Mouse (Mus musculus) ES-Bruce4 (cell line): ENCODE data around the gene Dr1. TPM values are rescaled to one million over a fixed set of nuclear protein-coding genes. Genes with fewer than 3 reads are reported as not detected.
A peak's percentile ranks its signal among the peaks of the same experiment; 100 is the strongest.
"Not testable (repeated sequence)": the region's sequence is repeated elsewhere in the genome, so short reads cannot be mapped to it uniquely, and the experiment has no call there.

Experiments
- H3K27ac ChIP-seq: 2 replicates; pipeline ENCODE4 v1.5.1; 2012; ENCODE audit warnings: low read length, inconsistent platforms; ENCODE audit not compliant: insufficient read depth
- H3K27me3 ChIP-seq: 2 replicates; pipeline ENCODE4 v1.6.1; 2012; ENCODE audit warnings: mild to moderate bottlenecking, low read length, inconsistent platforms; ENCODE audit not compliant: control insufficient read depth, poor library complexity, insufficient read depth, severe bottlenecking
- H3K36me3 ChIP-seq: 2 replicates; pipeline ENCODE4 v1.6.1; 2012; ENCODE audit warnings: inconsistent platforms, mild to moderate bottlenecking, low read length, moderate library complexity; ENCODE audit not compliant: control insufficient read depth, poor library complexity, insufficient read depth, severe bottlenecking
- H3K4me1 ChIP-seq: one replicate; pipeline ENCODE4 v1.8.1; 2011; ENCODE audit warnings: low read length; ENCODE audit not compliant: control insufficient read depth, insufficient read depth
- H3K4me3 ChIP-seq: 2 replicates; pipeline ENCODE4 v1.5.1; 2011; ENCODE audit warnings: low read depth, mild to moderate bottlenecking, low read length
- H3K9ac ChIP-seq: 2 replicates; pipeline ENCODE4 v1.6.1; 2012; ENCODE audit warnings: low read depth, mild to moderate bottlenecking, inconsistent platforms; ENCODE audit not compliant: poor library complexity, severe bottlenecking
- H3K9me3 ChIP-seq: replicated peaks from 2 replicates; pipeline ENCODE4 v1.6.1; 2012; ENCODE audit warnings: mild to moderate bottlenecking, low read length, inconsistent platforms; ENCODE audit not compliant: control insufficient read depth, poor library complexity, insufficient read depth, severe bottlenecking
- CTCF ChIP-seq: IDR thresholded peaks from one replicate; pipeline ENCODE4 v1.8.1; 2011; ENCODE audit warnings: low read depth, low read length
- EP300 ChIP-seq: IDR thresholded peaks from 2 replicates; pipeline ENCODE4 v1.6.1; 2011; ENCODE audit warnings: low read depth, low read length; ENCODE audit not compliant: insufficient read depth
- POLR2A ChIP-seq: IDR thresholded peaks from one replicate; pipeline ENCODE4 v1.8.1; 2011; ENCODE audit warnings: low read length; ENCODE audit not compliant: insufficient read depth
- polyA plus RNA-seq: library from polyadenylated mRNA; stranded (reverse); fragments of >200 nt; gene quantifications from 2 replicates; pipeline ENCODE4 v1.2.4, GENCODE M21; 2011; ENCODE audit warnings: low read depth; ENCODE audit not compliant: missing spikeins, insufficient read depth, insufficient read length

Gene Dr1
- polyA plus RNA-seq, 1 experiment = 44.7 TPM

DNA sequence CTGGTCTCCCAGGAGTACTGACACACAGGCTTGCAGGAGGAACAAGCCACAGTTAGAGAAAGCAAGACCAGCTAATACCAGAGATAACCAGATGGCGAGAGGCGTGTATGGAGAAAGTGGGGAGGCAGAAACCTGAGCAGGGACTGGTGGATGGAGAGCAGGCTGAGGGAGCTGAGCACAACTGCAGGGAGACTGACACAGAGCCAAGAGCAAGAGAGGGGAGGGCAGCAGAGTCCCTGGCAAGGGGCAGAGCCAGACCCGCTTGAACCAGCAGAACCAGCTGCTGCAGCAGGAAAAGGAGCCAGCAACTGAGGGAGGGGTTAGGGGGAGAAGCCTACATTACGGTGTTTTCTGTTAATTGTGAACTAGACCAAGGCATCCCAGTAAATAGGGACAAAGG lies 6.0 kb upstream of the Dr1 start:
- Histone ChIP-seq H3K4me3 (no peak overlapping the region), H3K4me1 (no peaks in the 10 kb centered on the region), H3K27ac (no peak overlapping the region), H3K9ac (peak overlapping the region; percentile 28; the same call in 1 of the 2 replicates), H3K36me3 (no peaks in the 10 kb centered on the region), H3K27me3 (no peaks in the 10 kb centered on the region), H3K9me3 (no peaks in the 10 kb centered on the region)
- TF ChIP-seq CTCF (no peak), POLR2A (no peak), EP300 (no peak)

- H3K4me1 ChIP-seq, H3K36me3 ChIP-seq, H3K27me3 ChIP-seq, H3K9ac ChIP-seq, H3K27ac ChIP-seq, H3K4me3 ChIP-seq, H3K9me3 ChIP-seq: not testable (repeated sequence)
Measured at GRCm38 (mm10) chr5:108263785-108264184, 4.9 kb upstream of the Dr1 start.

DNA sequence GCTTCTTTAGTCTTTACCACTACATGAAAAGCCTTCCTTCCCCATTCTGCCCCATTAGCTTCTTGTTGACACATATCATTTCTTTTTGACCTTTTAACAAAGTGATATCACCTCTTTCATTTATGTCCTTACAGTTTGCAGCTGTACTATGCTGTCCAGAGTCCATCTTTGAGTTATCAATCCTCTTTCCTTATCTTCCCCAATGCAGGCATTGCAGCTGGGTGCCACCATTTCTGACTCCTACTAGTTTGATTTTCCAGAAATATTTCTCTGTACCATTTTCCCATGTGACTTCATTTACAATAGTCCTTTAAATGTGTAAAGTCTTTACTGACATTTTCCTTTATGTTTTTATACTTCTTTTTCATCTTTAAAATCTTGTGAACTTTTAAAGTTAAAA lies 1.7 kb upstream of the Dr1 start:
- no peaks in the 10 kb centered on the region for H3K9me3 ChIP-seq
- H3K36me3 ChIP-seq = peaks cover 5% of the 10 kb centered on the region
- H3K27ac ChIP-seq = no peak overlapping the region
- H3K27me3 ChIP-seq = no peaks in the 10 kb centered on the region
- TF ChIP-seq EP300 (no peak), CTCF (no peak)
- no peak overlapping the region for H3K4me3 ChIP-seq
- no peak overlapping the region for H3K9ac ChIP-seq
- peaks cover 2% of the 10 kb centered on the region for H3K4me1 ChIP-seq

DNA sequence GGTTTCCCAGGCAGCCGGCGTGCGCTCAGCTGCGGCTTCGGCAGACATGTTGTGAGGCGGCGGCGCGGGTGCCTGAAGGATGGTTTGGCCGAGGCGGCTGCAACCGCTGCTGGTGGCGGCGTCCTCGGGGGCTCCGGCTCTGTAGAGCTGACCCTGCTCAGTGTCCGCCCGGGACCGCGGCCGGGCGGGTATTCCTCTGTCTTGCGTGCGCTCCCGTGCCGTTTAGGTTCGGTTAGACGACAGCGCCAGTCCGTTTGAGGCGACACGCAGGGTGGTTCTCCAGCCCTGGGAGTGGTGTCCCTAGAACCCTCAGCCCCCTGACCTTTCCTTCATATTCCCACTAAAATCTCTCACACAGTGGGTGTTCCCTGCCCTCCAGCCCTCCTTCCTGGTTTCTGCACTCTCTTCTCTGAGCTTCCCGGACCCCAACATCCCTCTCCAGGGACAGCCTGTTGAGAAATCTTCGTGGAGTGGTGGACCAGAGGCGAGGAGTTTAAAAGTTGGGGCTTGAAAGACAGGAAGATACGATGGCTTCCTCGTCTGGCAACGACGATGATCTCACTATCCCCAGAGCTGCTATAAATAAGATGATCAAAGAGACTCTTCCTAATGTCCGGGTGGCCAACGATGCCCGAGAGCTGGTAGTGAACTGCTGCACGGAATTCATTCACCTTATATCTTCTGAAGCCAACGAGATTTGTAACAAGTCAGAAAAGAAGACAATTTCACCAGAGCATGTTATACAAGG lies 540 bp downstream of the Dr1 start:
- Histone ChIP-seq H3K9me3 (no peaks in the 10 kb centered on the region; the same call in 1 of the 2 replicates), H3K4me1 (peaks cover 2% of the 10 kb centered on the region), H3K9ac (peak overlapping the region; percentile 91), H3K27me3 (no peaks in the 10 kb centered on the region), H3K36me3 (peaks cover 13% of the 10 kb centered on the region), H3K4me3 (peak overlapping the region; percentile 85), H3K27ac (no peak overlapping the region; the same call in 1 of the 2 replicates)
- no peak for TF ChIP-seq EP300
- no peak for TF ChIP-seq POLR2A
- TF ChIP-seq CTCF = no peak

- peak overlapping the region; percentile 85 for H3K4me3 ChIP-seq
- peak overlapping the region; percentile 91 for H3K9ac ChIP-seq
- peaks cover 13% of the 10 kb centered on the region for H3K36me3 ChIP-seq
- no peaks in the 10 kb centered on the region for H3K27me3 ChIP-seq
- no peaks in the 10 kb centered on the region; the same call in 1 of the 2 replicates for H3K9me3 ChIP-seq
- H3K4me1 ChIP-seq = peaks cover 2% of the 10 kb centered on the region
- TF ChIP-seq CTCF (no peak), EP300 (no peak), POLR2A (no peak)
- no peak overlapping the region for H3K27ac ChIP-seq
Measured at GRCm38 (mm10) chr5:108269811-108270151, 1.1 kb downstream of the Dr1 start.

DNA sequence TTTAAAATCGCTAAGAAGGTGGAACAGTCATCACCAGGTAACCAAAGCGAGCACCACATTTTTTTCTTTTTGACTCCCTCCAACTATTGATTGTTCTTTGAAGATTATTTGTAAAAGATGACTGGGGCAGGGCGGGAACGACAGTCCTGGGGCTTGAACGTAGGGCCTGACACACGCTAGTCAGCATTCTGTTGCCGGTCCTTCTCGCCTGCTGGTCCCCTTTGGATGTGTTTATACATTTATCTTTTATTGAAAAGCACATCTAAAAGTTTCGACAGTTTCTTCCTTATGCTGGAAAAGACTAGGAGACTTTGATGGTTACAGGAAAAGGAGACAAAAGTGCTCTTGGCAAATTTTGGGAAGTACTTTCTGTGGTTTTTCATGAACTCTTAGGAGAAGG lies 1.7 kb downstream of the Dr1 start:
- Histone ChIP-seq H3K36me3 (peaks cover 14% of the 10 kb centered on the region), H3K4me3 (peak overlapping the region; percentile 44), H3K4me1 (peaks cover 2% of the 10 kb centered on the region), H3K27ac (no peak overlapping the region), H3K9me3 (no peaks in the 10 kb centered on the region; the same call in 1 of the 2 replicates), H3K9ac (peak overlapping the region; percentile 91), H3K27me3 (no peaks in the 10 kb centered on the region)
- TF ChIP-seq CTCF (no peak), POLR2A (no peak), EP300 (no peak)

- H3K4me3 ChIP-seq, H3K9me3 ChIP-seq, H3K27ac ChIP-seq, H3K9ac ChIP-seq, H3K27me3 ChIP-seq, H3K4me1 ChIP-seq: not testable (repeated sequence)
- H3K36me3 ChIP-seq = peaks cover 21% of the 10 kb centered on the region
Measured at GRCm38 (mm10) chr5:108271345-108271744, 2.6 kb downstream of the Dr1 start.
